Mouse (Mus musculus): ENCODE results near the gene Irf1. TPM values are rescaled to one million over a fixed set of nuclear protein-coding genes. Genes with fewer than 3 reads are reported as not detected.

Irf1 gene
- total and polyA plus RNA-seq, 3 experiments = 17.8 to 64.9 (median 23.6) TPM

GRCm38 (mm10) chr11:53792986-53793385 is 23.2 kb downstream of the Irf1 start:
- Histone ChIP-seq H3K9ac (ENCODE audit: insufficient read depth, low read depth) (no peak overlapping the region), H3K27ac (ENCODE audit: insufficient read depth, low read depth) (no peak overlapping the region), H3K4me3 (replicated peaks in 1 of 3; ENCODE audit: low read depth in 2 of 3, low read length in 2 of 3, poor library complexity in 1 of 3) (no peak overlapping the region), H3K79me2 (replicated peaks; ENCODE audit: control insufficient read depth, extremely low read depth, insufficient read depth, poor library complexity, severe bottlenecking) (no peaks in the 10 kb centered on the region), H3K4me1 (ENCODE audit: control insufficient read depth in 1 of 2, insufficient read depth in 2 of 2) (peaks cover 26 to 48% of the 10 kb centered on the region in 2 experiments), H3K36me3 (replicated peaks in 1 of 2; ENCODE audit: control insufficient read depth in 1 of 2, insufficient read depth in 1 of 2, low read length in 1 of 2) (no peaks in the 10 kb centered on the region), H3K4me2 (ENCODE audit: insufficient read depth, low read depth, poor library complexity, severe bottlenecking) (no peak overlapping the region), H3K27me3 (replicated peaks) (no peaks in the 10 kb centered on the region), H3K9me3 (replicated peaks; ENCODE audit: low read length) (peaks cover 5% of the 10 kb centered on the region)
- in situ Hi-C loops (cut with MboI; ENCODE audit: low pct_ligation_motif_present, low pct_unique_long_range_greater_than_20kb, low sequenced_read_pairs) = no loop called here
- dilution Hi-C loops (cut with MboI; ENCODE audit: extremely low pct_ligation_motif_present, extremely low pct_unique_long_range_greater_than_20kb, low sequenced_read_pairs) = no loop called here
- no peak for DNase-seq (ENCODE audit: extremely low read depth)
- TF ChIP-seq NELFE (IDR thresholded peaks at IDR 0.05; ENCODE audit: low read depth, low read length) (no peak), NRF1 (IDR thresholded peaks at IDR 0.05; ENCODE audit: low read depth, low read length) (no peak), CHD2 (IDR thresholded peaks at IDR 0.05; ENCODE audit: low read length) (0 out of 2 replicates have a peak, but pooled peaks have one; percentile 11)

- Histone ChIP-seq H3K4me2 (ENCODE audit: insufficient read depth, low read depth, poor library complexity, severe bottlenecking) (peak overlapping the region; percentile 62), H3K27ac (ENCODE audit: insufficient read depth, low read depth) (peak overlapping the region; percentile 91), H3K79me2 (replicated peaks; ENCODE audit: control insufficient read depth, extremely low read depth, insufficient read depth, poor library complexity, severe bottlenecking) (no peaks in the 10 kb centered on the region), H3K4me3 (replicated peaks in 1 of 3; ENCODE audit: low read depth in 2 of 3, low read length in 2 of 3, poor library complexity in 1 of 3) (peak overlapping the region in 2 of 3 experiments; percentile 18 to 46), H3K36me3 (replicated peaks in 1 of 2; ENCODE audit: control insufficient read depth in 1 of 2, insufficient read depth in 1 of 2, low read length in 1 of 2) (no peaks in the 10 kb centered on the region), H3K4me1 (ENCODE audit: control insufficient read depth in 1 of 2, insufficient read depth in 2 of 2) (peaks cover 30 to 53% of the 10 kb centered on the region in 2 experiments), H3K9ac (ENCODE audit: insufficient read depth, low read depth) (peak overlapping the region; percentile 28; the same call in 1 of the 2 replicates), H3K9me3 (replicated peaks; ENCODE audit: low read length) (peaks cover 5% of the 10 kb centered on the region), H3K27me3 (replicated peaks) (no peaks in the 10 kb centered on the region)
- no peak for TF ChIP-seq TBP (conservative IDR thresholded peaks at IDR 0.05; ENCODE audit: low read depth, low read length)
- TF ChIP-seq ZMIZ1 (IDR thresholded peaks at IDR 0.05; ENCODE audit: low read depth, low read length) = no peak
- TF ChIP-seq MAX (IDR thresholded peaks at IDR 0.05; ENCODE audit: low read length) = 0 out of 2 replicates have a peak, but pooled peaks have one; percentile 28
- peak; percentile 83 for TF ChIP-seq IRF4 (IDR thresholded peaks at IDR 0.05; ENCODE audit: low read depth, low read length)
- no peak for TF ChIP-seq CHD1 (IDR thresholded peaks at IDR 0.05; ENCODE audit: low read depth, low read length)
- TF ChIP-seq ZKSCAN1 (IDR thresholded peaks at IDR 0.05; ENCODE audit: borderline replicate concordance, low read depth, low read length) = no peak
- TF ChIP-seq RCOR1 (conservative IDR thresholded peaks at IDR 0.05; ENCODE audit: low read depth, low read length) = 0 out of 2 replicates have a peak, but pooled peaks have one; percentile 46
- no peak for TF ChIP-seq JUND (conservative IDR thresholded peaks at IDR 0.05; ENCODE audit: low read depth, low read length)
- no peak for TF ChIP-seq MXI1 (IDR thresholded peaks at IDR 0.05; ENCODE audit: low read depth, low read length)
- no peak for TF ChIP-seq SIN3A (IDR thresholded peaks at IDR 0.05; ENCODE audit: low read length)
- TF ChIP-seq SMC3 (IDR thresholded peaks at IDR 0.05; ENCODE audit: low read depth, low read length) = peak; percentile 20
- TF ChIP-seq GABPA (IDR thresholded peaks at IDR 0.05; ENCODE audit: insufficient replicate concordance, low read depth, low read length) = no peak
- TF ChIP-seq ETS1 (conservative IDR thresholded peaks at IDR 0.05; ENCODE audit: low read depth, low read length) = peak; percentile 55
- peak; percentile 48; the same call in 1 of the 2 replicates for TF ChIP-seq MYC (IDR thresholded peaks at IDR 0.05; ENCODE audit: low read depth, low read length)
- TF ChIP-seq JUN (IDR thresholded peaks at IDR 0.05; ENCODE audit: insufficient read depth, low read depth, low read length) = no peak
- peak; percentile 55 for TF ChIP-seq BHLHE40 (IDR thresholded peaks at IDR 0.05; ENCODE audit: low read depth, low read length)
- no peak for TF ChIP-seq ZC3H11A (IDR thresholded peaks at IDR 0.05; ENCODE audit: low read depth, low read length)
- TF ChIP-seq RAD21 (IDR thresholded peaks at IDR 0.05; ENCODE audit: low read depth, low read length) = no peak
- TF ChIP-seq MEF2A (IDR thresholded peaks at IDR 0.05; ENCODE audit: borderline replicate concordance, low read depth, low read length) = peak; percentile 67; the same call in 1 of the 2 replicates
- TF ChIP-seq ZNF384 (IDR thresholded peaks at IDR 0.05; ENCODE audit: low read depth, low read length) = peak; percentile 15; the same call in 1 of the 2 replicates
- TF ChIP-seq POLR2A (IDR thresholded peaks at IDR 0.05; ENCODE audit: low read depth, low read length) = no peak
- TF ChIP-seq CHD2 (IDR thresholded peaks at IDR 0.05; ENCODE audit: low read length) = peak; percentile 94
- peak; percentile 75 for TF ChIP-seq ELF1 (IDR thresholded peaks at IDR 0.05; ENCODE audit: low read depth, low read length)
- no peak for TF ChIP-seq USF2 (conservative IDR thresholded peaks at IDR 0.05; ENCODE audit: low read depth, low read length)
- TF ChIP-seq HCFC1 (IDR thresholded peaks at IDR 0.05; ENCODE audit: low read depth, low read length) = peak; percentile 35; the same call in 1 of the 2 replicates
- TF ChIP-seq KAT2A (IDR thresholded peaks at IDR 0.05; ENCODE audit: insufficient replicate concordance, low read length) = 0 out of 2 replicates have a peak, but pooled peaks have one; percentile 49
- TF ChIP-seq EP300 (IDR thresholded peaks at IDR 0.05; ENCODE audit: low read length) = peak; percentile 64
- peak; percentile 38; the same call in 1 of the 2 replicates for TF ChIP-seq NELFE (IDR thresholded peaks at IDR 0.05; ENCODE audit: low read depth, low read length)
- TF ChIP-seq UBTF (IDR thresholded peaks at IDR 0.05; ENCODE audit: low read depth, low read length) = no peak
- peak; percentile 54; the same call in 1 of the 2 replicates for TF ChIP-seq TCF12 (IDR thresholded peaks at IDR 0.05; ENCODE audit: low read depth, low read length)
- in situ Hi-C loops (cut with MboI; ENCODE audit: low pct_ligation_motif_present, low pct_unique_long_range_greater_than_20kb, low sequenced_read_pairs) = no loop called here
- dilution Hi-C loops (cut with MboI; ENCODE audit: extremely low pct_ligation_motif_present, extremely low pct_unique_long_range_greater_than_20kb, low sequenced_read_pairs) = no loop called here
- DNase-seq (ENCODE audit: extremely low read depth) = peak; percentile 71
Measured at GRCm38 (mm10) chr11:53794015-53794414, 24.2 kb downstream of the Irf1 start.
